Mouse (Mus musculus) heart, postnatal 10 days (tissue): ENCODE data around the gene Pah. TPM values are rescaled to one million over a fixed set of nuclear protein-coding genes. Genes with fewer than 3 reads are reported as not detected.

Source experiments
- DNase-seq, 2 experiments: peaks; one replicate each; pipeline ENCODE4 v3.0.0; 2021
- intact Hi-C: fragments of 180-260 bp; cut with DNase I; formaldehyde crosslinking; loops from one replicate; pipeline ENCODE4 v1.15.1; 2025
- total RNA-seq, 2 experiments: library from RNA; stranded (reverse); gene quantifications; 2 replicates each; pipeline ENCODE4 v1.2.3; 2021

The Pah gene
- total RNA-seq: not detected

GRCm38 (mm10) chr10:87521646-87522045, at the start of gene Pah:
Gene Pah (plus strand): TSS chr10:87521795.
- no peak for DNase-seq
- intact Hi-C loops: no loop called here

- intact Hi-C loops: no loop called here
- DNase-seq: no peak
These were observed 48.0 kb upstream of the Pah start for GRCm38 (mm10) chr10:87473475-87474131.

GRCm38 (mm10) chr10:87474971-87475370, 46.6 kb upstream of the Pah start:
- no peak for DNase-seq
- intact Hi-C loops: no loop called here

DNA sequence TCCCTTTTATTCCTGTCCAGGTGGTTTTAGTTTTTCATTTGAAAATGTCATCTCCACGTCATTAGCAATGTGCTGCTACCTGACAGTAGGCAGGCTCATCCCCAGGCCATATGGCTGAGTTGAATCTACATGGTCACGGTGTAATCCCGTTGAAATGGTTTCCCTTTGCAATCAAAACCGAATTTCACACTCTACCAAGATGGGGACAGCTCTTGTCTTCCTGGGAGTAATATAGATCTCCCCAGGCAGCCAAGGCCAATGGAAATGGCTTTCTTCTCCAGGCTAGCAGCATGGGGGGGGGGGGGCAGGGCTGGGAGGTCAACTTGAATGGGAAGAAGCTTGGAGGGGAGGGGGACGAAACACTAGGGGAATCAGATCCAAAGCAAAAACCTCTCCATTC, 43.7 kb upstream of the Pah start:
- intact Hi-C loops: no loop called here
- DNase-seq: no peak

- no peak for DNase-seq
- intact Hi-C loops: no loop called here
These were observed 36.5 kb upstream of the Pah start for GRCm38 (mm10) chr10:87484831-87485720.

DNA sequence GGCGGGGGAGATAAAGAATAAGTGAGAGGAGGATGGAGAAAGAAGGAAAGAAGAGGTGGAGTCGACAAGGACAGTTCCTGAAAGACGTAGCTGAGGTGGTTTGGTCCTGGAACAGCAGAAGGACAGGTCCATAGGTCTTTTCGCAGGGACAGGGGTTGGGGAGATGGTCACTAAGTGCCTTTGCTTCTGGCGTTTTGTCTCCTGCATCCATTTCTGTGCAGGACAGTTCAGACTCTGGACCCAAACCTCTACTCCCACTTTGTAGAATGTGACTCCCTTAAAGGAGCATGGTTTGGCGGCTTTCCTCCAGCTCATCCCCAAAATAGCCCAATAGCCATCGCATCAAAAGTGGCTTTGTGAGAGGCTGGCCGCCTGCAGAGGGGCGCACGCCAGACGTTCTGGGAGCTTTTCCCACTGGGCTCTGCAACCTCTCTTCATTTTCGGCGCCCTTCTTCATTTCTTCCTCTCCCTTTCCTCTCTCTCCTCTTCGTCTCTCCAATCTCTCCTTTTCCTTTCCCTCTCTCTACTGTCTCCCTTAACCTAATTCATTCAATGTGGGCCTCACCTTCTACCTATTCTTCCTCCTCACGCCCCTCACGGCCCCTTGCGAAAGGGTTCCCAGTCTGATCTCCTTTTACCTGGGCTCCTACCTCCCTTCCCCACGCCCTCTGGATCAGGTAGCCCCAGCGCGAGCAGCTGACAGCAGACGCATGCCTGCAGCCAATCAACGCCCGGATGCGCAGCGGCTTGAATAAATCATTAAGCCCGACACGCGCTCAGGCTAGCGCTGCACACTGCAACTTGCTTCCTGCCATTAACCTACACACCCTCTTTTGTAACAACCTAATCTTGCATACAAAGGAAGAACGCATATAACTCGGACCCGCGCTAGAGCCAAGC, 35.6 kb upstream of the Pah start:
- no peak for DNase-seq
- intact Hi-C loops: no loop called here

GRCm38 (mm10) chr10:87488429-87489145, 33.0 kb upstream of the Pah start:
- no peak for DNase-seq
- intact Hi-C loops: no loop called here

DNA sequence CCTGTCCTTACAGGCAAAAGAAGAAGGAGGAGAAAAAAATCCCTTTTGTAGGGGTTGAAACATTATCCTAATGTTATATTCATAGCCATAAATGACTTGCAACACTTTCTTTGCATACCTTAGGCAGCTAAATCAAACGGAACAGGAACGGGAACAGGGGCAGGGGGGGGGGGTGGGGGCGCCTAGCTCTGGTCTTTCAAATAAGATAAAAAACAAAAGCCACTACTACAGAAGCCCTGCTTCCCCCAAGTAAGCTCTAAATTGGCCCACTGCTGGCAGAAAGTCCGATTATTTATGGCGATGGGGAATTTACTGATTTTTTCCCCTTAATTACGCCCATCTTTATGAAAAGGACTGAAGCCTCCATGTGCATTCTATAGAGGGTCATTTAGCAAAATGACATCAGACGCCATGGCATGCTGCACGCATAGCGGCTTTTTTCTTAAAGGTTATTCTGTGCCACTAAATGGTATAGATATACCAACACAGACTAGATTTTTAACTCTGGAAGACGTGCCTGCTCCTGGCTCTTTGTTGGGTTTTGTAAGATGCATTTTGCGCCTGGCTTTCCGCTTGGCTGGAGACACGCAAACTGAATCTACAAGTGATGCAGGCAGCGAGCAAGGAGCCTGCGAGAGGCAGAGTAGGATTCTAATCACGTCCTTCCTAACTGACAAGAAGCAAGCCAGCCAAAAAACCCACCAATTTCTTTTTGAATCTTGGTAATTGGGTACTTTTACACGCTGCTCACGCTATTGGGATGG, 32.2 kb upstream of the Pah start:
- intact Hi-C loops: no loop called here
- DNase-seq: no peak

DNA sequence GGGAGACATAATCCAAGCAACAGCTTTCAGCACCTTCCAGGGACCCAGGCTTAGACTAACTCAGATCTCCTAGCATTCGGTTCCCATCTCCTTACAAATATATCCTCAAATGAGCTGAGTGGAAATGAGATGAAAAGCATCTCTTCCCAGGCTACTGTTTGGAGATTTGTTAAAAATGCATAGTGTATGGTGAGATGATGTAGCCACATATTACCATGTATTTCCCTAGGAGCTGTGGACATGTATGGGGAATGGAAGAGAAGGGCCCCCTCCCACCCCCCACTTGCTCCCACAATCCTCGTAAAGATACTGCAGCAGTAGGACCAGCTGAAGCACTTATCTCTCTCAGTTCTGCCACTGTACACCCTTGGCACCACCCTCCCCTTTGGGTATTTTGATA, 31.3 kb upstream of the Pah start:
- DNase-seq: no peak
- intact Hi-C loops: no loop called here

GRCm38 (mm10) chr10:87491485-87492040, 30.0 kb upstream of the Pah start:
- no peak for DNase-seq
- intact Hi-C loops: no loop called here

GRCm38 (mm10) chr10:87492332-87492660, 29.3 kb upstream of the Pah start:
- no peak for DNase-seq
- intact Hi-C loops: no loop called here

GRCm38 (mm10) chr10:87492661-87493551, 28.7 kb upstream of the Pah start:
- intact Hi-C loops: no loop called here
- peak; percentile 62 to 72 for DNase-seq

DNA sequence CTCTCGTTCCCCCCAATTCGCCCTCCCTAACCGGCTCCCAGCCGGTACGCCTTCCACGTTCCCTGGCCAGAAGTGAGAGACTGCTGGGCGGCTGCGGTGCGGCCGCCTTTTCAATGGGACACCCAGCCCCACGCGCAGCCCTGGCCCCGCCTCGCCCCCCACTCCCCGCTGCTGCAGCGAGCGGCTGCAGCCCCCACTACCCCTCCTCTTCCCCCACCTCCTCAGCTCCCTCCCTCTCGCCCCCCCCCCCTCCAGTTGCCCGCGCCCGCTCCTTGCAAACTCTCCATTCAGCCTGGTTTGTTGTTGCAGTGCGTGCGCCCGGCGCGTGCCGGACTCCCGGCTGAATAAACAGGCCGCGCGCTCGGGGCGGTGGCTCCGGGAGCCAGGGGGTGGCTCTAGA, 28.0 kb upstream of the Pah start, which contains the start of gene Ascl1:
Ascl1 (minus strand) TSS at position 85 of the 400 bp plus-strand sequence.
- intact Hi-C loops: no loop called here
- no peak for DNase-seq

DNA sequence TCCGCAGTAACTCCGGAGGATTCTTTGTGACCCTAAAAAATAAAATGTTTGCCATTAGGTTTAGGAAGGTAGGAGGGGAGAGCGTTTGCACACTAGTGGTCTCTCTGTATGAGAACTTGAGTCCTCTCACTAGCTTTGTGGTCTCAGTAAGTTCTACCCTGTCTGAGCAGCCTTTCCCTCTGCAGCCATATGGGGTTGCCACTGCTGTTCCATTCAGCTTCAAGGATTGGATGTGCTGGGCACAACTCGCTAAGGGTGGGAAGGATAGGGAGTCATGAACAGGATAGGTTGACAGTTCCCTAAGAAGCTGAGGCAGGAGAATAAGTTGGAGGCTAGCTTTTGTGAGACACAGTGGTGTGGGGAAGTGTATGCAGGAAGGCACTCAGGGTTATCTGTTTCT, 27.4 kb upstream of the Pah start:
- intact Hi-C loops: no loop called here

DNA sequence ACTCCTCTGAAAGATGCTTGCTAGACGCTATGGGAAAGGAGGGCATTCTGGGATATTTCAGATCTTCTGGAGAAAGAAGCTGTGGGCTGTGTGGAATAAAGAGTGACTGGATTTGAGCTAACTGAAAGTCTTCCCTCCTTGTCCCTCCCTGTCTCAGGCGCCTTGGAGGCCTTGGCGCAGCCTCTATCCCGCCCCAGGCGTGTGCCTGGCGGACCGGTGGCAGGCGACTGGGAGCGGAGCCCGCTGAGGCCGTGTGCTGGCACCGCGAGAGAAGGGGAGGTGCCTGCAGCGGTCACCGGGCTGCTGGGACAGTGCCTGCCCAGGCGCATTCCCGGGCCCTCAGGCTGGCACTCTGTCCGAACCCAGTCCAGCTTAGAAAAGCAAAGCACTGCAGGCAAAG, 27.0 kb upstream of the Pah start:
- intact Hi-C loops: no loop called here
- peak; percentile 66 to 72 for DNase-seq

More for the DNA sequence above, 27.4 kb upstream of the Pah start:
- no peak for DNase-seq

DNA sequence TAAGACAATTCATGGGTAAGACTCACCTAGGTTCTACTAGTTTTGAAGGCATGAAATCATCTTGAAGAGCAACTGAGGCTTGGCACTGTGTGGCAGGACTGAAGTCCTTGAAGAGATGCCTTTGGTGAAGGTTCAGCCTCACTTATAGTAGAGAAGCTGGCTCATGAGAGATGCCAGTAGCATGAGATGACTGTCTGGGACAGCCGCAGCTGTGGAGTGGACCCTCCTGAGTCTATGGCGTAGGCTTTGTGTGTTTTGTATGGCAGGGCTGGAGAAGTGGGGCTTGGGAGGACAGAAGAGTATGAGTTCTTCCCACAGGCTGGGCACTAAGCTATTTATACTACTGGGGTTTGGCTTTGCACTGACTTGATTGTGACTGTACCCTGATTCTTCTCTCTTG, 24.5 kb upstream of the Pah start:
- intact Hi-C loops: no loop called here

GRCm38 (mm10) chr10:87500926-87501658, 20.5 kb upstream of the Pah start:
- intact Hi-C loops: no loop called here
- DNase-seq: no peak

More for the DNA sequence above, 24.5 kb upstream of the Pah start:
- no peak for DNase-seq

DNA sequence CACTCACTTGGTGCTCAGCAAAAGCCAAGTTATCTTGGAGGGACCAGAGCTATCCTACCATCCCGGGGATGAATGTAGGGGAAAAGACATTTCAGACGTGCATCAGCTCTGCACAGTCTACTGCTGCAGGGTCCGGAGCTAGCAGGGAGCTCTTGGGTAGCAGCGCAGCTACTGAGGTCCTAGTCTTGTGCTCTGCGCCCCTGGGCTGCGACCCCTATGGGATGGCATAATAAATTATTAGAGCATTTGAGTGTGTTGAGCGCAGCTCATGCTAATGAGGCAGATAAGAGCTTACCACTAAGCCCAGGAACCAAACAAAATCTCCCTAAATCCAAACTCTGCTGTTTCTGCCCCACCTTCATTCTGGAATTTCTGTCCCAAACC, 19.9 kb upstream of the Pah start:
- intact Hi-C loops: no loop called here
- DNase-seq: no peak
